Mouse (Mus musculus) myocyte (in vitro differentiated cells): Measurements from ENCODE around the gene Arv1.

Source experiments
- CEBPB ChIP-seq: IDR thresholded peaks from 2 replicates; pipeline ENCODE4 v1.6.1; 2011; ENCODE audit warnings: mild to moderate bottlenecking, moderate library complexity; ENCODE audit not compliant: poor library complexity, insufficient read depth, severe bottlenecking
- E2F4 ChIP-seq: IDR thresholded peaks from one replicate; pipeline ENCODE4 v1.6.1; 2011; ENCODE audit warnings: mild to moderate bottlenecking, control low read depth, moderate library complexity; ENCODE audit not compliant: insufficient read depth
- MAX ChIP-seq: IDR thresholded peaks from one replicate; pipeline ENCODE4 v1.6.1; 2011; ENCODE audit warnings: low read depth, mild to moderate bottlenecking, control low read depth
- MYOD1 ChIP-seq, 3 experiments: IDR thresholded peaks; one replicate each; pipeline ENCODE4 v1.6.1; 2011; ENCODE audit warnings: control low read depth in 2 of 3, low read depth in 2 of 3, mild to moderate bottlenecking in 2 of 3, moderate library complexity in 1 of 3; ENCODE audit not compliant: insufficient read length in 2 of 3, control insufficient read depth in 1 of 3
- POLR2A ChIP-seq: IDR thresholded peaks from one replicate; pipeline ENCODE4 v1.6.1; 2011; ENCODE audit warnings: low read depth, mild to moderate bottlenecking, control low read depth, moderate library complexity; ENCODE audit not compliant: insufficient read length
- POLR2AphosphoS2 ChIP-seq: IDR thresholded peaks from one replicate; pipeline ENCODE4 v1.6.1; 2011; ENCODE audit warnings: low read depth, control low read depth; ENCODE audit not compliant: insufficient read length
- SRF ChIP-seq: IDR thresholded peaks from one replicate; pipeline ENCODE4 v1.6.1; 2011; ENCODE audit warnings: low read depth; ENCODE audit not compliant: control insufficient read depth, insufficient read length
- TCF12 ChIP-seq: IDR thresholded peaks from one replicate; pipeline ENCODE4 v1.6.1; 2011; ENCODE audit warnings: mild to moderate bottlenecking, control low read depth; ENCODE audit not compliant: poor library complexity, insufficient read depth, severe bottlenecking
- TCF3 ChIP-seq: IDR thresholded peaks from one replicate; pipeline ENCODE4 v1.6.1; 2011; ENCODE audit warnings: low read depth, control low read depth; ENCODE audit not compliant: insufficient read length
- USF1 ChIP-seq: IDR thresholded peaks from one replicate; pipeline ENCODE4 v1.6.1; 2011; ENCODE audit warnings: low read depth, mild to moderate bottlenecking, control low read depth, moderate library complexity

DNA sequence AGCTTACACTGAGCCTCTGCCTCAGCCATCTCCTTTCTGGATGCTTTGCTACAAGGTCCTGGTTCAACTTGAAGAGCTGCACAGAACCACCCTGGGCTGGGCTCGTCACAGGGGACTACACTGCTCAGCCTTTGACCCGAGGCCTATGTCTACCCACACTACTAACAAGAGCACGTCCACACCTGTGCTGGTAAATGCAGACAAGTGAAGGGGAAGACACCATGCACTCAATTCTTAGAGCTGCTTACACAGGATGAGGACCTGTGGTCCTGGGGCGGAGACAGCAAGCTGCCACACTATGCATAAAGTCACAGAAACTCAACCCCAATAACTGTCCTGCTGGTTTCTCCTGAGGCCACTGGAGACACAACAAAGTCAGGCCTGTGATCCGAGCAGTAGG is 21.7 kb upstream of the Arv1 start:
- TF ChIP-seq POLR2A (no peak), SRF (no peak), MAX (no peak), USF1 (no peak), E2F4 (no peak), CEBPB (no peak), TCF12 (no peak), MYOD1 (IDR thresholded peaks at IDR 0.05; ENCODE audit: control insufficient read depth in 1 of 3, insufficient read length in 2 of 3, low read depth in 2 of 3) (no peak), TCF3 (no peak), POLR2AphosphoS2 (no peak)
